Mouse (Mus musculus) midbrain, postnatal 0 days (tissue): ENCODE measurements around the gene Cnr2. TPM values are rescaled to one million over a fixed set of nuclear protein-coding genes. Genes with fewer than 3 reads are reported as not detected.

Experiments used
- ATAC-seq: fragments of 200-750 bp; cut with Nextera tagmentation; 2 replicates; pipeline ENCODE4 v1.8.0; 2017; ENCODE audit warnings: moderate number of reproducible peaks, mild to moderate bottlenecking, moderate TSS enrichment, moderate library complexity; ENCODE audit not compliant: low FRiP score
- DNase-seq: peaks from one replicate; pipeline ENCODE4 v3.0.0-alpha.2; 2015; ENCODE audit warnings: low spot score
- H3K27ac ChIP-seq: fragments of 300-500 bp; sonication (generic); 2 replicates; pipeline ENCODE4 v1.5.1; 2014; ENCODE audit warnings: low read depth, mild to moderate bottlenecking, low read length, mixed read lengths
- H3K27me3 ChIP-seq: fragments of 300-500 bp; sonication (generic); 2 replicates; pipeline ENCODE4 v1.6.1; 2014; ENCODE audit warnings: low read length, control low read depth, mixed read lengths; ENCODE audit not compliant: insufficient read depth
- H3K36me3 ChIP-seq: fragments of 300-500 bp; sonication (generic); 2 replicates; pipeline ENCODE4 v1.6.1; 2014; ENCODE audit warnings: low read length, control low read depth, mixed read lengths; ENCODE audit not compliant: insufficient read depth
- H3K4me1 ChIP-seq: fragments of 300-500 bp; sonication (generic); 2 replicates; pipeline ENCODE4 v1.6.1; 2014; ENCODE audit warnings: mild to moderate bottlenecking, control low read depth, antibody characterized with exemption, low read length, mixed read lengths; ENCODE audit not compliant: insufficient read depth
- H3K4me2 ChIP-seq: fragments of 300-500 bp; sonication (generic); 2 replicates; pipeline ENCODE4 v1.6.1; 2014; ENCODE audit warnings: low read depth, mild to moderate bottlenecking, low read length, mixed read lengths; ENCODE audit not compliant: poor library complexity, severe bottlenecking
- H3K4me3 ChIP-seq: fragments of 300-500 bp; sonication (generic); 2 replicates; pipeline ENCODE4 v1.5.1; 2014; ENCODE audit warnings: low read depth, mild to moderate bottlenecking, low read length, moderate library complexity
- H3K9ac ChIP-seq: fragments of 300-500 bp; sonication (generic); replicated peaks from 2 replicates; pipeline ENCODE4 v1.6.1; 2014; ENCODE audit warnings: mild to moderate bottlenecking, low read length, moderate library complexity, mixed read lengths; ENCODE audit not compliant: poor library complexity, severe bottlenecking
- H3K9me3 ChIP-seq: fragments of 300-500 bp; sonication (generic); 2 replicates; pipeline ENCODE4 v1.6.1; 2016; ENCODE audit warnings: low read length, control low read depth
- CTCF ChIP-seq: IDR thresholded peaks from 2 replicates; pipeline ENCODE4 v1.5.1; 2016; ENCODE audit warnings: antibody characterized with exemption, mild to moderate bottlenecking
- WGBS: fragments of 180-500 bp; shearing (Covaris S2); extraction: QIAGEN DNeasy Blood & Tissue Kit; methylation state at CpG from one replicate; pipeline ENCODE4 v1.1.7; 2014; 5-methylcytosine and 5-hydroxymethylcytosine counted together
- polyA plus RNA-seq: library from polyadenylated mRNA; unstranded; fragments of >200 nt; fragmentation: Nextera tagmentation; extraction: Ambion mirVana; gene quantifications from 2 replicates; pipeline ENCODE4 v1.2.1, GENCODE M21; 2015
- total RNA-seq: library from RNA; depleted of rRNA; stranded (reverse); fragments of >200 nt; gene quantifications from 2 replicates; pipeline ENCODE4 v1.2.3, GENCODE M21; 2014

Gene Cnr2
- total and polyA plus RNA-seq, 2 experiments from 2014 or later, result 0.04 to 0.55 TPM

- no peaks in the 10 kb centered on the region for H3K27me3 ChIP-seq
- DNase-seq (no peak), ATAC-seq (no peak)
- no peaks in the 10 kb centered on the region for H3K36me3 ChIP-seq
- H3K9ac ChIP-seq, result no peak overlapping the region
- no peaks in the 10 kb centered on the region for H3K4me1 ChIP-seq
- H3K4me3 ChIP-seq, result no peak overlapping the region
- 89% methylated on average over 2 of the region's 2 CpGs for WGBS
- H3K27ac ChIP-seq, result no peak overlapping the region
- no peak for TF ChIP-seq CTCF
- no peak overlapping the region for H3K4me2 ChIP-seq
- H3K9me3 ChIP-seq, result no peaks in the 10 kb centered on the region
Observed at GRCm38 (mm10) chr4:135891539-135891938, 3.7 kb upstream of the Cnr2 start.

GRCm38 (mm10) chr4:135892884-135893283 is 2.3 kb upstream of the Cnr2 start:
- 73% methylated on average over 4 of the region's 4 CpGs for WGBS
- no peak overlapping the region for H3K9ac ChIP-seq
- ATAC-seq, result no peak
- H3K27me3 ChIP-seq, result no peaks in the 10 kb centered on the region
- no peak overlapping the region for H3K27ac ChIP-seq
- no peak overlapping the region for H3K4me2 ChIP-seq
- H3K36me3 ChIP-seq, result no peaks in the 10 kb centered on the region
- no peak for DNase-seq
- no peak; the same call in 1 of the 2 replicates for TF ChIP-seq CTCF
- no peaks in the 10 kb centered on the region for H3K9me3 ChIP-seq
- no peaks in the 10 kb centered on the region for H3K4me1 ChIP-seq
- H3K4me3 ChIP-seq, result no peak overlapping the region

GRCm38 (mm10) chr4:135896157-135896556 is 963 bp downstream of the Cnr2 start:
- no peak for TF ChIP-seq CTCF
- ATAC-seq (no peak), DNase-seq (no peak)
- no peaks in the 10 kb centered on the region for H3K4me1 ChIP-seq
- WGBS, result 77% methylated on average over 6 of the region's 6 CpGs
- H3K4me2 ChIP-seq, result no peak overlapping the region
- H3K27ac ChIP-seq, result no peak overlapping the region
- H3K27me3 ChIP-seq, result no peaks in the 10 kb centered on the region
- H3K4me3 ChIP-seq, result no peak overlapping the region
- no peak overlapping the region for H3K9ac ChIP-seq
- no peaks in the 10 kb centered on the region for H3K36me3 ChIP-seq
- no peaks in the 10 kb centered on the region for H3K9me3 ChIP-seq

GRCm38 (mm10) chr4:135898380-135899049 is 3.3 kb downstream of the Cnr2 start:
- Histone ChIP-seq H3K27me3 (no peaks in the 10 kb centered on the region), H3K4me2 (no peak overlapping the region), H3K4me3 (no peak overlapping the region), H3K9ac (no peak overlapping the region), H3K9me3 (no peaks in the 10 kb centered on the region), H3K36me3 (no peaks in the 10 kb centered on the region), H3K4me1 (no peaks in the 10 kb centered on the region), H3K27ac (no peak overlapping the region)
- no peak for TF ChIP-seq CTCF
- DNase-seq (no peak), ATAC-seq (no peak)
- WGBS, result 73% methylated on average over 9 of the region's 9 CpGs

GRCm38 (mm10) chr4:135899050-135899448 is 3.9 kb downstream of the Cnr2 start:
- Histone ChIP-seq H3K4me2 (no peak overlapping the region), H3K36me3 (no peaks in the 10 kb centered on the region), H3K27me3 (no peaks in the 10 kb centered on the region), H3K4me3 (no peak overlapping the region), H3K27ac (no peak overlapping the region), H3K4me1 (no peaks in the 10 kb centered on the region), H3K9ac (no peak overlapping the region), H3K9me3 (no peaks in the 10 kb centered on the region)
- no peak for TF ChIP-seq CTCF
- no peak for DNase-seq
- no peak for ATAC-seq
- 86% methylated on average over 7 of the region's 7 CpGs for WGBS

- Histone ChIP-seq H3K36me3 (no peaks in the 10 kb centered on the region), H3K9ac (no peak overlapping the region), H3K4me3 (no peak overlapping the region), H3K4me2 (no peak overlapping the region), H3K27me3 (no peaks in the 10 kb centered on the region), H3K9me3 (no peaks in the 10 kb centered on the region), H3K27ac (no peak overlapping the region), H3K4me1 (no peaks in the 10 kb centered on the region)
- 82% methylated on average over 5 of the region's 5 CpGs for WGBS
- no peak for TF ChIP-seq CTCF
- ATAC-seq (no peak), DNase-seq (no peak)
Observed at GRCm38 (mm10) chr4:135900008-135900407, 4.8 kb downstream of the Cnr2 start.
